Mouse (Mus musculus): ENCODE results near the gene Pde4d. TPM values are rescaled to one million over a fixed set of nuclear protein-coding genes. Genes with fewer than 3 reads are reported as not detected.
A peak's percentile ranks its signal among the peaks of the same experiment; 100 is the strongest.

The Pde4d gene
- polyA plus RNA-seq, 1 experiment from 2014 or later = 32.1 TPM

DNA sequence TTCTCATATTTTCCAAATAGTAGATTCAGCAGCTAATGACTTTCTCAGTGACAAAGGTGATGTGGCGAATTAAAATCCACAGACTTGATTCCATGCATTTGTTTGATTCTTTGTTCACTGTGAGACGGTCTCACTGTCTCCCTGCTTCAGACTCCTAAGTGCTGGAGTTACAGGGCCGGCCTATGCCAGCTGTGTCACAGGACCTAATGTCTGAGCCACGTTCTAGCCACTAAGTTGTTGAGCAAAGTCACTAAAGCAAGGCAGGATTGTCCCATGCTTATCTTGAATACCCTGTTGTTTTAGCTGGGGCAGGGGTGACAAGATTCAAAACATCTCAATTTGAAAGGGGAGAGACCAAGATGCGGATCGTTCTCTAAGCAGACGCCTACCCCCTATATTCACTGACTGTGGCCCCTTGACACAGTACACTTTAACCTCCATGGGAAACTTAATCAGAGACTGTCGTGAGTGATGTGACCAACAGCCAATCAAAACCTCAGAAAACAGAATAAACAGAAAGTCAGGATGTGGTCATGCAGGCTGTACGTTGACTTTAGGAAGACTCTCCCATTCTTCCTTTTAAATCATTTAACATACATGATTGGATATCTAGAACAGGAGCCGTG, 1195.6 kb downstream of the Pde4d start:
- H3K9ac ChIP-seq (replicated peaks; ENCODE audit: low read depth, low read length) = no peak overlapping the region
- H3K9me3 ChIP-seq (ENCODE audit: control insufficient read depth, low read length) = no peaks in the 10 kb centered on the region
- H3K27me3 ChIP-seq (ENCODE audit: control insufficient read depth, insufficient read depth, low read length) = no peaks in the 10 kb centered on the region
- H3K4me2 ChIP-seq (ENCODE audit: low read depth, low read length) = no peak overlapping the region
- H3K4me1 ChIP-seq (ENCODE audit: control insufficient read depth, insufficient read depth, low read length) = no peaks in the 10 kb centered on the region; the same call in 1 of the 2 replicates
- no peak for ATAC-seq (ENCODE audit: low read depth)
- no peak overlapping the region for H3K27ac ChIP-seq (ENCODE audit: low read depth, low read length)
- no peak overlapping the region for H3K4me3 ChIP-seq (ENCODE audit: low read depth, low read length)
- 55% methylated on average over 10 of the region's 10 CpGs for WGBS
- no peaks in the 10 kb centered on the region for H3K36me3 ChIP-seq (ENCODE audit: control insufficient read depth, insufficient read depth, low read length)

DNA sequence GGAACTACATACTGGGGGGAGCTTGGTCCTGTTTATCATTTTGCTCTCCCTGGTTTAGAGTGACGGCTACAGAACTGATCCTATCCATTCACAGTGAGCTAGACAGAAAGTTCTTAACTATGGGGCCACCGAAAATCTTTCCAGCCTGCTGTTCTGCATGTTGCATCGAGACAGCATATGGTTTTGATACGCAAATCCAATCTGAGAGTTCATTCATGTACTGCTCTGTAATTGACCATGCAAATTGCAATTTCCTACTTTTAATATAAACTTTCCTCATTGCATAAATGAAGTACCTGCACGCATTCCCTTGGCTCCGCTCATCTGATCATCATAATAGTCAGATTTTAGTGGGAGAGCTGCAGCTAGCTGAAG, 1196.1 kb downstream of the Pde4d start:
- Histone ChIP-seq H3K4me2 (ENCODE audit: low read depth, low read length) (no peak overlapping the region), H3K4me3 (ENCODE audit: low read depth, low read length) (no peak overlapping the region), H3K27ac (ENCODE audit: low read depth, low read length) (no peak overlapping the region), H3K27me3 (ENCODE audit: control insufficient read depth, insufficient read depth, low read length) (no peaks in the 10 kb centered on the region), H3K36me3 (ENCODE audit: control insufficient read depth, insufficient read depth, low read length) (no peaks in the 10 kb centered on the region), H3K9me3 (ENCODE audit: control insufficient read depth, low read length) (no peaks in the 10 kb centered on the region), H3K9ac (replicated peaks; ENCODE audit: low read depth, low read length) (no peak overlapping the region), H3K4me1 (ENCODE audit: control insufficient read depth, insufficient read depth, low read length) (no peaks in the 10 kb centered on the region; the same call in 1 of the 2 replicates)
- 45% methylated on average over 6 of the region's 6 CpGs for WGBS
- no peak for ATAC-seq (ENCODE audit: low read depth)

DNA sequence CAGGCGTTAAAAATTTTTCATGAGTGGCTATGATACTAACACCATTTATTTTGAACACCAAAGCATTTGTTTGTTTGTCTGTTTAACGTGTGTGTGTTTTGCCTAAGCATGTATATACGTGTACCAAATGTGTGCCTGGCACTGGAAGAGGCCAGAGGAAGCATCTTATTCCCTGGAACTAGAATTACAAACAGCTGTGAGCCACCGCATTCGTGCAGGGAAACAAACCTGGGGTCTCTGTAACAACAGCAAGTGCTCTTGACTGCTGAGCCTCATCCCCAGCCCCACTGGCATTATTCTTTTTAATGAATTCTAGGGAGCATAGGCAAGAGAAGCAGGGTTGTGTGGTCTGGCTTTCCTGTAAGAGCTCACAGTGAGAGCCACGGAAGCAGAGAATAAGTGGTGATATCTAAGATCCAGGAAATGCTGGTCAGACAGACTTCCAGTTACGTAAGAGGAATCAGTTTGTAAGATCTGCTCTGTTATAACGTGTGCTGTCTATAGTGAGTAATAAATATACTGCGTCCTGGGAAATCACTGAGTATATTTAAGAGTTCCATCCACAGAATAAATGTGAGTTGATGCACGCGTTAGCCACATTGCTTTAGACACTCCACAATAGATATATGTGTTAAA, 1197.0 kb downstream of the Pde4d start:
- ATAC-seq (ENCODE audit: low read depth) = no peak
- Histone ChIP-seq H3K27ac (ENCODE audit: low read depth, low read length) (peak overlapping the region; percentile 45; the same call in 1 of the 2 replicates), H3K9ac (replicated peaks; ENCODE audit: low read depth, low read length) (no peak overlapping the region)

DNA sequence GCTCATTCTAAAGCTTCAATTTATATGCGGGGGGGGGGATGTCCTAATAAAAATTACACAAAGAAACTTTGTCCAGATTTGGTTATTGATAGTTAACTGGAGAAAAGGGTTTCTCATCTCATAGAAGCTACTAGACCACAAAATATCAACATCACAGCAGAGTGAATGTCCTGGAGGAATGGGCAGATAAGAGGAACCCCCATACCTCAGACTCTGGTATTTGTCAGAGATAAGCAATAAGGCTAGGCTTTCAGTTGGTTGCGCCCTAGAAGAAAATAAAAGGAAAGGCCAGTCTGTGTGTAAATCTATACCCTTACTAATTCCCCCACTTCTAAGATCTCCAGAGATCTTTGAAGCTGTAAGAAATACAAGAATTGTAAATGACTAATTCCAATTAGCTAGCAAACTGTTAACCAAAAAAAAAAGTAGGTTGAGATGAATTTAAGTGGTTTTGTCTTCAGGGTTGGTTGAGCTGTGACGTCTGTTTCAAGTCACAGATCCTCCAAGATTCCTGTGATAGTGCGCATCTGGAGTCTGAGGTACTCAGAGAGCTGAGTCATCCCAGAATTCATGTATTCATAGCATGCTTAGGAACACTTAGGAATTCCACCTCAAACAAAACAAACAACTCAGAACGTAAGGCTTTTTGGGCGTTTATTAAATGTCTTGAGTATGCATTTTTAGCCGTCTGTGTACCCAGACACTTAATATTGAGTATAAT, 1197.9 kb downstream of the Pde4d start:
- no peaks in the 10 kb centered on the region; the same call in 1 of the 2 replicates for H3K4me1 ChIP-seq (ENCODE audit: control insufficient read depth, insufficient read depth, low read length)
- no peaks in the 10 kb centered on the region for H3K9me3 ChIP-seq (ENCODE audit: control insufficient read depth, low read length)
- no peak overlapping the region for H3K4me2 ChIP-seq (ENCODE audit: low read depth, low read length)
- H3K9ac ChIP-seq (replicated peaks; ENCODE audit: low read depth, low read length) = no peak overlapping the region
- H3K4me3 ChIP-seq (ENCODE audit: low read depth, low read length) = no peak overlapping the region
- WGBS = 88% methylated on average over 7 of the region's 7 CpGs
- H3K27ac ChIP-seq (ENCODE audit: low read depth, low read length) = no peak overlapping the region
- no peaks in the 10 kb centered on the region for H3K36me3 ChIP-seq (ENCODE audit: control insufficient read depth, insufficient read depth, low read length)
- no peaks in the 10 kb centered on the region for H3K27me3 ChIP-seq (ENCODE audit: control insufficient read depth, insufficient read depth, low read length)
- ATAC-seq (ENCODE audit: low read depth) = no peak

More for the DNA sequence above, 1197.0 kb downstream of the Pde4d start:
- Histone ChIP-seq H3K9me3 (ENCODE audit: control insufficient read depth, low read length) (no peaks in the 10 kb centered on the region), H3K4me3 (ENCODE audit: low read depth, low read length) (no peak overlapping the region), H3K27me3 (ENCODE audit: control insufficient read depth, insufficient read depth, low read length) (no peaks in the 10 kb centered on the region), H3K4me1 (ENCODE audit: control insufficient read depth, insufficient read depth, low read length) (no peaks in the 10 kb centered on the region; the same call in 1 of the 2 replicates), H3K36me3 (ENCODE audit: control insufficient read depth, insufficient read depth, low read length) (no peaks in the 10 kb centered on the region), H3K4me2 (ENCODE audit: low read depth, low read length) (no peak overlapping the region)
- WGBS = 56% methylated on average over 11 of the region's 11 CpGs

DNA sequence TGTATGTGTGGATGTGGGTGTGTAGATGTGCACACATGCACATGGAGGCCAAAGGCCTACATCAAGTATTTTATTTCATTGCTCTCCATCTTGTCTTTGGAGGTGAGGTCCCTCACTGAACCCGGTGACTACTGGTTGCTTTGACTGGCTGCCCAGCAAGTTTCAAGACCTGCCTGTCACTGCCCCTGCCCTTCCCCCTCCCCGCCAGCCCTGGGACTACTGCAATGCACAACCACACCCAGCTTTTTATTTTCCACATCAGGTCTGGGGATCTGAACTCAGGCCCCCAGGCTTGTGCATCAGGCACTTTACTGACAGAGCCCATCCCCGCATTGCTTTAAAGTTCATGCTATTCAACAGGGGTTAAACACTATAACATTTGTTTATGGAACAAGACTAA, 1198.6 kb downstream of the Pde4d start:
- no peak for ATAC-seq (ENCODE audit: low read depth)
- no peak overlapping the region for H3K4me3 ChIP-seq (ENCODE audit: low read depth, low read length)
- no peak overlapping the region for H3K27ac ChIP-seq (ENCODE audit: low read depth, low read length)
- 97% methylated on average over 3 of the region's 3 CpGs for WGBS
- no peak overlapping the region for H3K9ac ChIP-seq (replicated peaks; ENCODE audit: low read depth, low read length)
- H3K36me3 ChIP-seq (ENCODE audit: control insufficient read depth, insufficient read depth, low read length) = no peaks in the 10 kb centered on the region
- no peak overlapping the region for H3K4me2 ChIP-seq (ENCODE audit: low read depth, low read length)
- no peaks in the 10 kb centered on the region for H3K9me3 ChIP-seq (ENCODE audit: control insufficient read depth, low read length)
- no peaks in the 10 kb centered on the region for H3K27me3 ChIP-seq (ENCODE audit: control insufficient read depth, insufficient read depth, low read length)
- no peaks in the 10 kb centered on the region; the same call in 1 of the 2 replicates for H3K4me1 ChIP-seq (ENCODE audit: control insufficient read depth, insufficient read depth, low read length)

DNA sequence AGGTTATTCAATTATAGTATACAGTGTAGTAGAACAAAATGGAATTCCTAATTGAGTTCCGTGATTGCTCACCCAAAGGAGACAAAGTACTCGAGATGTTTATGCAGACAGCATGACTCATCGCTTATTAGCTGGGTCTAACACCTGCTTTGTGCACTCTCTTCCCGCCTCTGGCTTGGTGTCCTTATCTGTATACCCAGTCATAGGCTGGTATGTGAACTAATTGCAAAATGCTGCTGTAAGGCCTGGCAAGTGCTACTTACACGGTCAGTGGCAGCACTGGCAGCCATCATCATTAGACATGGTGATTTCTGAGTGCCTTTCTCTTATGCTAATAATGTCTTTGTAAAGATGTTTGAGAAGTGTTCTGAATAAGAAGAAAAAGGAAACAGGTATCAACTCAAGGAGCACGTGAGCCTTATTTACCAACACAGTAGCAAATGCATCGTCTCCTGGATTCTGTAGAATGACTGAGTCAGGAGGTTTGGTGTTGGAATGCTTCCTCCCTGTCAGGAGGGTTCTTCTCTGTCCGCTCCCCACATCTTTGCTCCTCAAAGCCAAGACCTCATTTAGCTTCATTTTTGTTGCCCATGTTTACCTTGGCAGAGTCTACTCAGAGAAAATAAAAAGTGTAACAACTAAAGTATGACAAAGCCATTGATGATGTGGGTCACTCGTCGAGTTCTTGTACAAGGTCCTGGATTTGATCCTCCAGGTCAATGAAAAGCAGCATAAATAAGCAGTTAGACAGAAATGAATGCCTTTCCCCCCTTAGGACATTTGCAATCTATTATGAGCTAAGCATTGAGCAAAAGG, 1202.2 kb downstream of the Pde4d start:
- no peak for ATAC-seq (ENCODE audit: low read depth)
- Histone ChIP-seq H3K4me3 (ENCODE audit: low read depth, low read length) (no peak overlapping the region), H3K4me1 (ENCODE audit: control insufficient read depth, insufficient read depth, low read length) (0 out of 2 replicates have a peak, but pooled peaks cover 3% of the 10 kb centered on the region), H3K4me2 (ENCODE audit: low read depth, low read length) (no peak overlapping the region), H3K27ac (ENCODE audit: low read depth, low read length) (no peak overlapping the region), H3K27me3 (ENCODE audit: control insufficient read depth, insufficient read depth, low read length) (no peaks in the 10 kb centered on the region), H3K36me3 (ENCODE audit: control insufficient read depth, insufficient read depth, low read length) (no peaks in the 10 kb centered on the region), H3K9me3 (ENCODE audit: control insufficient read depth, low read length) (no peaks in the 10 kb centered on the region), H3K9ac (replicated peaks; ENCODE audit: low read depth, low read length) (no peak overlapping the region)
- WGBS = 71% methylated on average over 10 of the region's 10 CpGs

DNA sequence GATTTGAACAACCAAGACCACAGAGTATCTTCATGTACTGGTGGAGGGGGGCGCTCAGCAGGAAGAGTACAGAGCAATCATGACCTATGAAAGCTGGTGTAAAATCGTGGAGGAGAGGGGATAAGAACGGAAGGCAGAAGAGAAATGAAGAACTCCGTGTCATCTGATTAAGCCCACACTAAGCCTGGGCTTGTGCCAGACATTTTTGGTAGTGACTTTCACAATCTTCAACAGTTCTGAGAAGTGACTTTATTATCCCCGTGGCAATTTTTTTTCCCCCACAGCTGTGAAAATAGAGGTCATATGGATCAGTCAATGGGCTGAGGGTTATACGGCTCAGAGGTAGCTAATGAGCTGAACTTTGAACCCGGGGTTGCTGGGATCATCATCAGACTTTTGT, 1202.9 kb downstream of the Pde4d start:
- H3K9me3 ChIP-seq (ENCODE audit: control insufficient read depth, low read length) = no peaks in the 10 kb centered on the region
- H3K4me1 ChIP-seq (ENCODE audit: control insufficient read depth, insufficient read depth, low read length) = 0 out of 2 replicates have a peak, but pooled peaks cover 3% of the 10 kb centered on the region
- no peak overlapping the region for H3K4me3 ChIP-seq (ENCODE audit: low read depth, low read length)
- H3K27me3 ChIP-seq (ENCODE audit: control insufficient read depth, insufficient read depth, low read length) = no peaks in the 10 kb centered on the region
- no peak overlapping the region for H3K4me2 ChIP-seq (ENCODE audit: low read depth, low read length)
- no peak overlapping the region for H3K9ac ChIP-seq (replicated peaks; ENCODE audit: low read depth, low read length)
- WGBS = 66% methylated on average over 7 of the region's 7 CpGs
- H3K36me3 ChIP-seq (ENCODE audit: control insufficient read depth, insufficient read depth, low read length) = no peaks in the 10 kb centered on the region
- ATAC-seq (ENCODE audit: low read depth) = no peak
- H3K27ac ChIP-seq (ENCODE audit: low read depth, low read length) = no peak overlapping the region

DNA sequence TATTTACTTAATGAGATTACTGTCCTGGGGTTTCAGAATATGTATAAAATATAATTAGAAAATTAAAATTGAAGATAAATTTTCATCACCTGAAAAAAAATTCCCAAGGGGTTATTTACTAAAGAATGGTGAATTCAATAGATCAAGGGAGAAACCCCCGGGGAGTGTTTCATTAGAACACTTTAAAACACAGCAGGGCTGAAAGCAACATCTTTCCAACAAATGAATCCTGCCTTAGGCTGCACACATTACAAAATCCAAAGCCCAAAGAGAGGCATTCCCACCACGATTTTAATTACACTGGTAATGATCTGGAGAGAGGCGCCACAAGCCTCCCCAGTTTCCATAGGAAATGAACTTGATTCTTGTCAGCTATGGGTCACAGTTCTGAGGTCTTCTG, 1205.6 kb downstream of the Pde4d start:
- H3K4me3 ChIP-seq (ENCODE audit: low read depth, low read length) = no peak overlapping the region
- ATAC-seq (ENCODE audit: low read depth) = peak; percentile 71; the same call in 1 of the 2 replicates
- H3K27ac ChIP-seq (ENCODE audit: low read depth, low read length) = no peak overlapping the region; the same call in 1 of the 2 replicates

More for the DNA sequence above, 1205.6 kb downstream of the Pde4d start:
- H3K4me1 ChIP-seq (ENCODE audit: control insufficient read depth, insufficient read depth, low read length) = 0 out of 2 replicates have a peak, but pooled peaks cover 3% of the 10 kb centered on the region
- no peaks in the 10 kb centered on the region for H3K9me3 ChIP-seq (ENCODE audit: control insufficient read depth, low read length)
- no peaks in the 10 kb centered on the region for H3K36me3 ChIP-seq (ENCODE audit: control insufficient read depth, insufficient read depth, low read length)
- H3K27me3 ChIP-seq (ENCODE audit: control insufficient read depth, insufficient read depth, low read length) = no peaks in the 10 kb centered on the region
- 49% methylated on average over 3 of the region's 3 CpGs for WGBS
- H3K4me2 ChIP-seq (ENCODE audit: low read depth, low read length) = no peak overlapping the region
- no peak overlapping the region for H3K9ac ChIP-seq (replicated peaks; ENCODE audit: low read depth, low read length)

Data from neural tube, embryonic 14.5 days (tissue).